Mouse (Mus musculus) intestine, embryonic 14.5 days (tissue): ENCODE results near the gene Lmnb2. TPM values are rescaled to one million over a fixed set of nuclear protein-coding genes. Genes with fewer than 3 reads are reported as not detected.

ENCODE experiments used
- ATAC-seq: fragments of 200-750 bp; cut with Nextera tagmentation; replicated peaks from 2 replicates; pipeline ENCODE4 v1.8.0; 2017; ENCODE audit warnings: low read depth, moderate number of reproducible peaks, moderate TSS enrichment, moderate library complexity; ENCODE audit not compliant: low FRiP score, low TSS enrichment
- DNase-seq: peaks from one replicate; pipeline ENCODE4 v3.0.0-alpha.2; 2018; ENCODE audit warnings: low spot score
- H3K27ac ChIP-seq: fragments of 300-500 bp; sonication (generic); 2 replicates; pipeline ENCODE4 v1.5.1; 2014; ENCODE audit warnings: low read depth, mild to moderate bottlenecking, control low read depth
- H3K27me3 ChIP-seq: fragments of 300-500 bp; sonication (generic); replicated peaks from 2 replicates; pipeline ENCODE4 v1.6.1; 2014; ENCODE audit warnings: low read length, control low read depth; ENCODE audit not compliant: control insufficient read depth, insufficient read depth
- H3K36me3 ChIP-seq: fragments of 300-500 bp; sonication (generic); 2 replicates; pipeline ENCODE4 v1.6.1; 2014; ENCODE audit warnings: low read length, control low read depth; ENCODE audit not compliant: control insufficient read depth, insufficient read depth
- H3K4me1 ChIP-seq: fragments of 300-500 bp; sonication (generic); replicated peaks from 2 replicates; pipeline ENCODE4 v1.6.1; 2014; ENCODE audit warnings: low read length, control low read depth, mixed read lengths; ENCODE audit not compliant: control insufficient read depth, insufficient read depth
- H3K4me2 ChIP-seq: fragments of 300-500 bp; sonication (generic); 2 replicates; pipeline ENCODE4 v1.6.1; 2014; ENCODE audit warnings: low read length
- H3K4me3 ChIP-seq: fragments of 300-500 bp; sonication (generic); 2 replicates; pipeline ENCODE4 v1.5.1; 2014; ENCODE audit warnings: low read depth, low read length, control low read depth, mixed read lengths
- H3K9ac ChIP-seq: fragments of 300-500 bp; sonication (generic); 2 replicates; pipeline ENCODE4 v1.6.1; 2014; ENCODE audit warnings: mild to moderate bottlenecking, low read length
- H3K9me3 ChIP-seq: fragments of 300-500 bp; sonication (generic); 2 replicates; pipeline ENCODE4 v1.6.1; 2016; ENCODE audit warnings: low read length, control low read depth; ENCODE audit not compliant: control insufficient read depth
- WGBS: fragments of 180-500 bp; shearing (Covaris S2); extraction: QIAGEN DNeasy Blood & Tissue Kit; methylation state at CpG from one replicate; pipeline ENCODE4 v1.1.7; 2014; 5-methylcytosine and 5-hydroxymethylcytosine counted together
- polyA plus RNA-seq: library from polyadenylated mRNA; unstranded; fragments of >200 nt; fragmentation: Nextera tagmentation; extraction: Ambion mirVana; gene quantifications from 2 replicates; pipeline ENCODE4 v1.2.1, GENCODE M21; 2014

The Lmnb2 gene
- polyA plus RNA-seq, 1 experiment from 2014 or later, result 15.5 TPM

DNA sequence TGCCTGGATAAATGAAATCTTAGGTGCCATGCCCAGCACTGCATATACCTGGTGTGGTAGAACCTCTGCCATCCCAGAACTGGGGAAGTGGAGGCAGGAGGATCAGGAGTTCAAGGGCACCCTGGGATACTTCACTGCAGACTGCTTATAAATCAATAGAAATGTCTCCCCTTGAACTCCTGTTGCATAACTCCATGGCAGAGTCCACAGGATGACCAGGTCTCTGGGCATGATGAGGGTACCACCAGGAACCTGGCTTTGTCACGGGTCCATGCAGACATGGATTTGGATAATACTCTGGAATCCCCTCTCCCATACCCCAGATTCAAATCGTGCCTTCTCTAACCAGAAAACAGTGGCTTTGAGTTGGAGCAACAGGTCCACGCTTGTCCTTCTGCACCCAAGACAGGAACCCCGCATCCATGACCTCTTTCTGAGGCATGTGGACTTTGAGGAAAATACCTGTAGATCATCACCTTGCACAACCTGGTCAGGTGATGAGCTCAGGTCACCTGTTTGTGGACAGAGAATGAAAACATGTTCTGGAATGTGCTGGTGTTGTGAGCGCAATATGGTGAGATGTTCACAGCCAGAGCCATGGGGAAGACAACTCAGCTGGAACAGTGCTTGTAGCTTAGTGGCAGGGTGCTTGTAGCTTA, 41.1 kb upstream of the Lmnb2 start:
- Histone ChIP-seq H3K9ac (no peak overlapping the region), H3K4me3 (no peak overlapping the region), H3K9me3 (no peaks in the 10 kb centered on the region), H3K4me2 (no peak overlapping the region), H3K27ac (no peak overlapping the region), H3K4me1 (peaks cover 52% of the 10 kb centered on the region), H3K36me3 (no peaks in the 10 kb centered on the region), H3K27me3 (no peaks in the 10 kb centered on the region)
- DNase-seq (no peak), ATAC-seq (no peak)
- WGBS, result 91% methylated on average over 5 of the region's 5 CpGs

DNA sequence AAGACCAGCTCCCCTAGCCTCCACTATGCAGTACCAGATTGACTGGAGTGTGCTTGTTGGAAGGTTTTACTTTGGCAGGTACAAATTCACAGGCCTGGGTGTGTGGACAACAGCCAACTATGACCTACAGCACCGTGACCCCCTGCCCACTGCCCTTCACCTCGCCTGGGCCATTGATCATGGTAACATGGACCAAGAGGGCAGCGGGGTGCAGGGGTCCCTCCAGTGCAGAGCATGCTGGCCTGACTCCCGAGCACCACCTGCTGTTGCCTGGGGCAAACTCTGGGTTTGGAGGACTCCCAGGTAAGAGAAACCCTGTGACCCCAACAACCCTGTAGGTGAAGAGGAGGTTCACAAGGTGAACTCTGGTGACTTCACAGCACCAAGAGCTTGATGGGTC, 39.7 kb upstream of the Lmnb2 start:
- 74% methylated on average over 4 of the region's 4 CpGs for WGBS
- Histone ChIP-seq H3K4me3 (no peak overlapping the region), H3K4me2 (no peak overlapping the region), H3K9ac (no peak overlapping the region), H3K27ac (no peak overlapping the region), H3K9me3 (no peaks in the 10 kb centered on the region), H3K4me1 (peaks cover 39% of the 10 kb centered on the region), H3K27me3 (no peaks in the 10 kb centered on the region), H3K36me3 (no peaks in the 10 kb centered on the region)
- ATAC-seq (no peak), DNase-seq (no peak)

GRCm38 (mm10) chr10:80956901-80957300, 38.9 kb upstream of the Lmnb2 start:
- 74% methylated on average over 6 of the region's 6 CpGs for WGBS
- H3K27ac ChIP-seq, result no peak overlapping the region
- no peak overlapping the region for H3K4me2 ChIP-seq
- H3K36me3 ChIP-seq, result no peaks in the 10 kb centered on the region
- H3K4me3 ChIP-seq, result no peak overlapping the region
- DNase-seq (no peak), ATAC-seq (no peak)
- H3K4me1 ChIP-seq, result peaks cover 30% of the 10 kb centered on the region
- no peaks in the 10 kb centered on the region for H3K27me3 ChIP-seq
- H3K9me3 ChIP-seq, result no peaks in the 10 kb centered on the region
- no peak overlapping the region for H3K9ac ChIP-seq

DNA sequence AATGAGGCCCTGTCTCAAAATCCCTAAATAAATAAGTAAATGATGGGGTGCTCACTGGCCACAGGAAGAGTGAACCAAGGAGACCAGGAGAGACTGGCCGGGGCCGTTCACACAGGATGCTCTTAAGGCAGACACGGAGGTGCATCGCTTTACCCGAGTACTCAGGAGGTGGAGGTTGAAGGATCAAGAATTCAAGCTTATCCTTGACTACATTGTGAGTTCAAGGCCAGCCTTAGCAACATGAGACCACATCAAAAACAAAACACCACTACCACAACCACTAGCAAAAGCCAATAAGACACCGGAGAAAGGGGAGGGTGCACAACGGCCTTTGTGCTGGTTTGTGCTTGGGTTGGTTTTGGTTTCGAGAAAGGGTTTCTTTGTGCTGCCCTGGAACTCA, 38.3 kb upstream of the Lmnb2 start:
- H3K36me3 ChIP-seq, result no peaks in the 10 kb centered on the region
- no peaks in the 10 kb centered on the region for H3K9me3 ChIP-seq
- H3K27me3 ChIP-seq, result no peaks in the 10 kb centered on the region
- H3K27ac ChIP-seq, result no peak overlapping the region
- H3K4me1 ChIP-seq, result peaks cover 25% of the 10 kb centered on the region
- no peak overlapping the region for H3K9ac ChIP-seq
- ATAC-seq (no peak), DNase-seq (no peak)
- 90% methylated on average over 8 of the region's 8 CpGs for WGBS
- no peak overlapping the region for H3K4me2 ChIP-seq
- H3K4me3 ChIP-seq, result no peak overlapping the region

DNA sequence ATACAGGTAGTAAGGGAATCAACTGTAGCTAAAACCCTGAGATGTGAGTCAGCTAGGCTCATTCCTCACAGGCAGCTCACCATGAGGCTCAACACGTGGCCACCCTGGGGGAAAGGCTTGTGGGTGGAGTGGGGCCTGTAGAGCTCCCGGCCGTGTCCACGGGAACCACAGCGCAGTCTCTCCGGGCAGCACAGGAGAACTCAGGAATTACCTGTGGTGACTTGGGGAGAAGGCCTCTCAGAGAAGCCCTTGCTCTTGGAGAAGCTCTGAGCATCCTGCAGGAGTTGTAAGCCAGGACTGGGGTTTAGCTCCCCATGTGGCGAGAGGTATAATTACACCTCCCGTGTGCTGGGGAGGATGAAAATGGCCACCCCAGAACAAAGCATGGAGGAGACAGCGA, 37.5 kb upstream of the Lmnb2 start:
- Histone ChIP-seq H3K4me1 (peaks cover 17% of the 10 kb centered on the region), H3K4me3 (no peak overlapping the region), H3K9ac (no peak overlapping the region), H3K27ac (peak overlapping the region; percentile 29; the same call in 1 of the 2 replicates), H3K36me3 (no peaks in the 10 kb centered on the region), H3K4me2 (no peak overlapping the region), H3K9me3 (no peaks in the 10 kb centered on the region), H3K27me3 (no peaks in the 10 kb centered on the region)
- 32% methylated on average over 9 of the region's 9 CpGs for WGBS
- DNase-seq (peak; percentile 74), ATAC-seq (0 out of 2 replicates have a peak, but pooled peaks have one; percentile 20)

- no peak overlapping the region for H3K9ac ChIP-seq
- ATAC-seq, result peak; percentile 24
- no peak overlapping the region for H3K4me3 ChIP-seq
- H3K27me3 ChIP-seq, result no peaks in the 10 kb centered on the region
- no peak overlapping the region for H3K4me2 ChIP-seq
- no peak for DNase-seq
- no peaks in the 10 kb centered on the region for H3K9me3 ChIP-seq
- no peaks in the 10 kb centered on the region for H3K36me3 ChIP-seq
- WGBS, result 41% methylated on average over 6 of the region's 6 CpGs
- peaks cover 15% of the 10 kb centered on the region for H3K4me1 ChIP-seq
- H3K27ac ChIP-seq, result peak overlapping the region; percentile 29; the same call in 1 of the 2 replicates
These were observed 36.8 kb upstream of the Lmnb2 start for GRCm38 (mm10) chr10:80954843-80955242.

GRCm38 (mm10) chr10:80954415-80954814, 36.4 kb upstream of the Lmnb2 start:
- DNase-seq, result no peak
- WGBS, result 71% methylated on average over 13 of the region's 13 CpGs
- peak overlapping the region; percentile 29; the same call in 1 of the 2 replicates for H3K27ac ChIP-seq

GRCm38 (mm10) chr10:80952449-80952848, 34.4 kb upstream of the Lmnb2 start:
- no peak overlapping the region for H3K9ac ChIP-seq
- H3K36me3 ChIP-seq, result no peaks in the 10 kb centered on the region
- WGBS, result 71% methylated on average over 15 of the region's 15 CpGs
- peaks cover 24% of the 10 kb centered on the region for H3K4me1 ChIP-seq
- H3K4me3 ChIP-seq, result no peak overlapping the region
- no peaks in the 10 kb centered on the region for H3K9me3 ChIP-seq
- no peak overlapping the region for H3K27ac ChIP-seq
- H3K4me2 ChIP-seq, result no peak overlapping the region
- no peaks in the 10 kb centered on the region for H3K27me3 ChIP-seq
- DNase-seq, result no peak
- ATAC-seq, result no peak

More at GRCm38 (mm10) chr10:80954415-80954814, 36.4 kb upstream of the Lmnb2 start:
- Histone ChIP-seq H3K4me2 (no peak overlapping the region), H3K9me3 (no peaks in the 10 kb centered on the region), H3K36me3 (no peaks in the 10 kb centered on the region), H3K27me3 (no peaks in the 10 kb centered on the region), H3K4me3 (no peak overlapping the region), H3K9ac (no peak overlapping the region), H3K4me1 (peaks cover 15% of the 10 kb centered on the region)
- no peak for ATAC-seq

DNA sequence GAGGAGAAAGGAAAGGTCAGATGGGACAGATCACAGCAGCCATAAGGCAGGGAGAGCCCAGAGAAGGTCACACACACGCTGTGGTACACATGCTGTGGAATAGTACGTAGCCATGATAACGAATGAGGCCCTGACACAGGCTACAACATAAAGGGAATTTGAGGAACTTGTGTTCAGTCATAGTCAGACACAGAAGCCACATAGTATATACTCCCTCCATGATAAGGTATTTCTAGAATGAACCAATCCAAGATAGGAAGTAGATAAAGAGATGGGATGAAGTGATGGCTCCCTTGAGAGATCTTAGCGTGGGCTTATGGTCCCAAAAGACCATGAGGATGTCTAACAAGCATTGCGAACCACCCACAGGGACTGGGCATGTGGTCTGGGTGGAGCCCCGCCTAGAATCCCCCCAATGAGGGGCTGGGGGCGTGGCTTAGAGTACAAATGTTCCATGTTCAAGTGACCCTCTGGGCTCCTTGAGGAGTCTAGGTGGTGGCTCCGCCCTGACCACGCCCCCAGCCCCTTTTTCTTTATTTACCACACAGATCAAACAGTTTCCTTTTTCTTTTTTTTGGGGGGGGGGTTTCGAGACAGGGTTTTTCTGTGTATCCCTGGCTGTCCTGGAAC, 33.8 kb upstream of the Lmnb2 start:
- DNase-seq (no peak), ATAC-seq (no peak)
- no peak overlapping the region for H3K4me3 ChIP-seq
- H3K36me3 ChIP-seq, result no peaks in the 10 kb centered on the region
- no peak overlapping the region for H3K4me2 ChIP-seq
- 77% methylated on average over 10 of the region's 10 CpGs for WGBS
- H3K4me1 ChIP-seq, result peaks cover 30% of the 10 kb centered on the region
- H3K9ac ChIP-seq, result no peak overlapping the region
- no peaks in the 10 kb centered on the region for H3K27me3 ChIP-seq
- H3K27ac ChIP-seq, result no peak overlapping the region
- no peaks in the 10 kb centered on the region for H3K9me3 ChIP-seq
